7 mouse cellular contexts compared by ENCODE assay signal in the genomic region with DNA sequence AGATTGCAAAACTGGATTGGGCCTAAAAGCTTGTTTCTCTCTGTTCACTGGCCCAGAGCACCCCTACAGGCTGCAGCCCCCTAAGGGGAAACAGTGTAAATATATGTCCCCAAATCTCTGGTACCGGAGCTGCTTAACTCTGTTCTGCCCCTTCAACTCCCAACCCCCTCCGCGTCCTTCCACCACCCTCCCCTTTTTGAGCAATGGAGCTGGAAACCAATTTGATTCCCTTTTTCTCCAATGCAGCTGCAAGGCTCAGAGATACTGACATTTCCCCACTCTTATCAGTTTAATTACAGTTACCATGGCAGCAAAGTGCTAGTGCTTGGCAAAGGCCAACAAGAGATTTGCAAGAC.
DNase-seq lines count a peak whose midpoint lies in the region; ATAC-seq and TF ChIP-seq lines count a peak whose summit lies in the region.

No protein-coding gene starts in this region.

- DNase-seq in liver, embryonic 11.5 days (ENCODE audit: low spot score): no peak
- no peak for DNase-seq in liver, postnatal 0 days
- DNase-seq in forebrain, embryonic 11.5 days (ENCODE audit: low spot score): peak; percentile 69
- peak; percentile 41 to 64 for DNase-seq in layer of hippocampus, postnatal 14 days (ENCODE audit: low spot score in 2 of 2)
- DNase-seq in retina, postnatal 1 day: peak; percentile 67
- no peak for DNase-seq in kidney, postnatal 4 days

- no peak overlapping the region for H3K27ac ChIP-seq in liver, embryonic 11.5 days (ENCODE audit: low read depth, low read length)
- no peak overlapping the region for H3K27ac ChIP-seq in liver, postnatal 0 days (ENCODE audit: low read depth)
- peak overlapping the region; percentile 94 for H3K27ac ChIP-seq in forebrain, embryonic 11.5 days (ENCODE audit: low read depth, low read length)

- H3K4me3 ChIP-seq in liver, embryonic 11.5 days (ENCODE audit: low read depth, low read length): no peak overlapping the region
- no peak overlapping the region for H3K4me3 ChIP-seq in liver, postnatal 0 days (ENCODE audit: low read depth, low read length)
- H3K4me3 ChIP-seq in forebrain, embryonic 11.5 days (ENCODE audit: low read depth, low read length): peak overlapping the region; percentile 48

- no peak for ATAC-seq in liver, embryonic 11.5 days (replicated peaks; ENCODE audit: low FRiP score)
- no peak for ATAC-seq in liver, postnatal 0 days
- ATAC-seq in forebrain, embryonic 11.5 days (replicated peaks; ENCODE audit: low FRiP score): peak; percentile 57
- no peak for ATAC-seq in megakaryocyte progenitor cell, adult 5-6 weeks (replicated peaks; ENCODE audit: poor library complexity)

- peak overlapping the region; percentile 8 for H3K4me2 ChIP-seq in liver, embryonic 11.5 days
- no peak overlapping the region for H3K4me2 ChIP-seq in liver, postnatal 0 days (ENCODE audit: low read depth, low read length)
- peak overlapping the region; percentile 72 for H3K4me2 ChIP-seq in forebrain, embryonic 11.5 days (ENCODE audit: low read depth, low read length, severe bottlenecking)

- peaks cover 23% of the 10 kb centered on the region for H3K27me3 ChIP-seq in liver, embryonic 11.5 days (replicated peaks; ENCODE audit: control insufficient read depth, insufficient read depth, low read length)
- peaks cover 16% of the 10 kb centered on the region; the same call in 1 of the 2 replicates for H3K27me3 ChIP-seq in liver, postnatal 0 days (ENCODE audit: insufficient read depth, low read length)
- H3K27me3 ChIP-seq in forebrain, embryonic 11.5 days (ENCODE audit: control insufficient read depth, insufficient read depth, low read length): no peaks in the 10 kb centered on the region

- H3K9me3 ChIP-seq in liver, embryonic 11.5 days (ENCODE audit: control insufficient read depth, low read length): no peaks in the 10 kb centered on the region
- H3K9me3 ChIP-seq in liver, postnatal 0 days (ENCODE audit: low read length): no peaks in the 10 kb centered on the region
- no peaks in the 10 kb centered on the region for H3K9me3 ChIP-seq in forebrain, embryonic 11.5 days (ENCODE audit: control insufficient read depth, low read length)

- no peaks in the 10 kb centered on the region for H3K4me1 ChIP-seq in liver, embryonic 11.5 days (replicated peaks; ENCODE audit: control insufficient read depth, insufficient read depth, low read length)
- H3K4me1 ChIP-seq in liver, postnatal 0 days (ENCODE audit: insufficient read depth): no peaks in the 10 kb centered on the region
- H3K4me1 ChIP-seq in forebrain, embryonic 11.5 days (replicated peaks; ENCODE audit: control insufficient read depth, insufficient read depth, low read length): peaks cover 15% of the 10 kb centered on the region; the same call in 1 of the 2 replicates

- H3K36me3 ChIP-seq in liver, embryonic 11.5 days (ENCODE audit: control insufficient read depth, insufficient read depth, low read length): no peaks in the 10 kb centered on the region
- no peaks in the 10 kb centered on the region for H3K36me3 ChIP-seq in liver, postnatal 0 days (replicated peaks; ENCODE audit: insufficient read depth, low read length)
- H3K36me3 ChIP-seq in forebrain, embryonic 11.5 days (ENCODE audit: control insufficient read depth, insufficient read depth, low read length): no peaks in the 10 kb centered on the region

- TF ChIP-seq CTCF in liver, postnatal 0 days (IDR thresholded peaks at IDR 0.05; ENCODE audit: low read depth): no peak

- no peak for TF ChIP-seq EP300 in liver, postnatal 0 days (IDR thresholded peaks at IDR 0.05; ENCODE audit: low read depth)

- WGBS in liver, embryonic 11.5 days: 9% methylated on average over 3 of the region's 3 CpGs
- WGBS in liver, postnatal 0 days (ENCODE audit: insufficient replicate concordance): 5% methylated on average over 3 of the region's 3 CpGs
- 0% methylated on average over 3 of the region's 3 CpGs for WGBS in forebrain, embryonic 11.5 days

- no peak overlapping the region for H3K9ac ChIP-seq in liver, embryonic 11.5 days (ENCODE audit: low read depth, low read length)
- H3K9ac ChIP-seq in liver, postnatal 0 days (replicated peaks): no peak overlapping the region
- peak overlapping the region; percentile 39 for H3K9ac ChIP-seq in forebrain, embryonic 11.5 days (ENCODE audit: low read length)

Comparison
In these comparisons a context has a peak if more than half of its experiments do, and no peak if none do; other contexts are left out.
1. DNase-seq: peak in forebrain, embryonic 11.5 days (single experiment), layer of hippocampus, postnatal 14 days (2 of 2) and retina, postnatal 1 day (single experiment); none in liver, embryonic 11.5 days (single experiment), liver, postnatal 0 days (single experiment) and kidney, postnatal 4 days (0 of 2).